Mouse (Mus musculus): ENCODE measurements around the gene Gm20604.

GRCm38 (mm10) chr12:102703111-102703412 lies 55.4 kb downstream of the Gm20604 start:
- no peak for TF ChIP-seq POLR2A (IDR thresholded peaks at IDR 0.05; ENCODE audit: borderline replicate concordance, low read depth, low read length)
- TF ChIP-seq CTCF (IDR thresholded peaks at IDR 0.05; ENCODE audit: low read depth, low read length): no peak

Measured in bone marrow macrophage, adult 2 months (primary cell).